Mouse (Mus musculus): ENCODE measurements around the gene Sympk.

The Sympk gene

DNA sequence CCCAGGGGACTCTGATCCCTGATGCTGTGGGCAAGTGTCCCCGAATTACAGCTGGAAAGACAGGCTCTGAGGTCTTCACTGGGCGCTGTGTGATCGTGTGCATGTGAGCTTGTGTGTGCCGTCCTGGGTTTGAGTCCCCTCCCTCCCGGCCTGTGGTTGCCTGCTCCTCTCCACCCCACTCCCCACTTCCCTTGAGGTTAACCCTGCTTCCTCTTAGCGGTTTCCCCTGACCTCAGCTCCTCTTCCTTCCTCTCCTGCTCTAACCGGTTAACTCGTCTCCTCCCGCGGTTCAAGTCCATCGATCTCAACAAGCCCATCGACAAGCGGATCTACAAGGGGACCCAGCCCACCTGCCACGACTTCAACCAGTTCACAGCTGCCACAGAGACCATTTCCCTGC, 53.6 kb downstream of the Sympk start:
- in situ Hi-C loops (cut with MboI; ENCODE audit: unreplicated experiment in 2 of 2) = no loop called here

GRCm38 (mm10) chr7:19078732-19079131, 54.6 kb downstream of the Sympk start:
- in situ Hi-C loops (cut with MboI; ENCODE audit: unreplicated experiment in 2 of 2) = no loop called here

GRCm38 (mm10) chr7:19080451-19080950, 56.3 kb downstream of the Sympk start:
- in situ Hi-C loops (cut with MboI; ENCODE audit: unreplicated experiment in 2 of 2) = no loop called here

DNA sequence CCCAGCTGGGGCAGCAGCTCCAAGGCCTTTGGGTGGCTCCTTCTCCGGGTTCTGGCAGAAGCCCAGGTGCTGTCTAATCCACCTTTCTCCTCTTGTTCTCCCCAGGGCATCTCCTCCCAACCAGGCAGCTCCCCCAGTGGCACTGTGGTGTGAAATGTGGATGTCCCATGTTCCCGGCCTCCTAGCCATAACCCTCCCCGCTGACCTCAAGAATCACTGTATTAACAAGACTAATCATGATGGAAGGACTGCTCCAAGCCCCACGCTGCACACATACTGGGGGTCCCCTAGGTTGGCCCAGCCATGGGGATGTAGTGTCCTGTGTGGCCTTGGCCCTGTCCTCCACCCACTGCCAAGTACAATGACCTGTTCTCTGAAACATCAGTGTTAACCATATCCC, 58.0 kb downstream of the Sympk start:
- in situ Hi-C loops (cut with MboI; ENCODE audit: unreplicated experiment in 2 of 2) = no loop called here

- in situ Hi-C loops (cut with MboI; ENCODE audit: unreplicated experiment in 2 of 2) = no loop called here
Observed at GRCm38 (mm10) chr7:19083096-19083495, 58.9 kb downstream of the Sympk start.

DNA sequence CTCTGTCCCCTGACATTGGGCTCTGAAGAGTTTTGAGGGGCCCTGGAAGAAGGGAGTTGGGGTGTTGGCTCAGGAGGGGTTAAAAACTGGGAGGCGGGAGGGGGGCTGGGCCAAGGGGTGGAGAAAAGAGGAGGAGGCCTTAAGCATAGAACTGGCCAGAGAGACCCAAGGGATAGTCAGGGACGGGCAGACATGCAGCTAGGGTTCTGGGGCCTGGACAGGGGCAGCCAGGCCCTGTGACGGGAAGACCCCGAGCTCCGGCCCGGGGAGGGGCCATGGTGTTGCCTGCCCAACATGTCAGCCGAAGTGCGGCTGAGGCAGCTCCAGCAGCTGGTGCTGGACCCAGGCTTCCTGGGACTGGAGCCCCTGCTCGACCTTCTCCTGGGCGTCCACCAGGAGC, 59.5 kb downstream of the Sympk start, which contains the start of gene Dmpk:
TSS of gene Dmpk (plus strand) at position 149 of the 400 bp plus-strand sequence.
- in situ Hi-C loops (cut with MboI; ENCODE audit: unreplicated experiment in 2 of 2) = no loop called here

GRCm38 (mm10) chr7:19084277-19084771, 60.1 kb downstream of the Sympk start:
- in situ Hi-C loops (cut with MboI; ENCODE audit: unreplicated experiment in 2 of 2) = no loop called here

DNA sequence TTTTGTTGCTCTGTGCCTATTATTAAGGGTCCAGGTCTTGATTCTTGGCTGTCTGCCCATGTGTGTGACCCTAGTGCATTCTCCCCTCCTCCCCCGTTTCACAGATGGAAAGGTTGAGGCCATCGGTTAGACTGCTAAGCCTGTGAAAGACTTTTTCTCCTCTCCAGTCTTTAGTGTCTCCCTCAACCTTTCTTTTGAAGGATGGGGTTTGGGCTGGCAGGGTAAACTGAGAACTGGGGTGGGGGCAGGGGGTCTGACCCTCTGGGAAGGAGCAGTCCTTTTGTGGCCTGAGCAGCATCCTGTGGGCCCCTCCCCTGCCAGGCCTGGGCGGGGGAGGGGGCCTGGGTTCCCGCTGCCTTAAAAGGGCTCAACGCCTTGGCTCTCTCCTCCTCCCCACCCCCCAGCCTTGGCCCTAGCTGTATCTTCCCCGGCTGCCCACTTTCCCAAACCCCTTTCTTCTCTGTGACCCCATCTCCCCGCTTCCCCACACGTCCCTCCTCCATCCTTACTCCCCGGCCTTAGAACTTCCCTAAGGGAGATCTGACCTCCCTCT, 60.8 kb downstream of the Sympk start:
- in situ Hi-C loops (cut with MboI; ENCODE audit: unreplicated experiment in 2 of 2) = loop anchor here in 1 of 2 experiments (5.0 kb wide), 1 partner anchor 188 kb away; no protein-coding TSS in a partner anchor

GRCm38 (mm10) chr7:19085495-19085894, 61.3 kb downstream of the Sympk start:
- in situ Hi-C loops (cut with MboI; ENCODE audit: unreplicated experiment in 2 of 2) = loop anchor here in 1 of 2 experiments (5.0 kb wide), 1 partner anchor 188 kb away; no protein-coding TSS in a partner anchor

DNA sequence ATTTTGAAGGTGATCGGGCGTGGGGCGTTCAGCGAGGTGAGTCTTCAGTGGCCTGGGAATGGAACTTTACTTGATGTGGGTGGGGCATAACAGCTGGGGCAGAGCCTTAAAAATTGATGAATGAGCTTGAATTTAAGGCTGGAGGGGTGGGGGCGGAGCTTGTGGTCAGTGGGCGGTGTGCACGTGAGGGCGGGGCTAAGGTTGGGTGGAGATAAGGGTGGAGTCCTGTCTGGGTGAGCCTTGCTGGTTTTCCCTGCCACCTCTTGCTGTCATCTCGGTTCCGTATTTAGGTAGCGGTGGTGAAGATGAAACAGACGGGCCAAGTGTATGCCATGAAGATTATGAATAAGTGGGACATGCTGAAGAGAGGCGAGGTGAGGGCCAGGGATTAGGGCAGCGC, 61.9 kb downstream of the Sympk start:
- in situ Hi-C loops (cut with MboI; ENCODE audit: unreplicated experiment in 2 of 2) = loop anchor here in 1 of 2 experiments (5.0 kb wide), 1 partner anchor 189 kb away; no protein-coding TSS in a partner anchor

DNA sequence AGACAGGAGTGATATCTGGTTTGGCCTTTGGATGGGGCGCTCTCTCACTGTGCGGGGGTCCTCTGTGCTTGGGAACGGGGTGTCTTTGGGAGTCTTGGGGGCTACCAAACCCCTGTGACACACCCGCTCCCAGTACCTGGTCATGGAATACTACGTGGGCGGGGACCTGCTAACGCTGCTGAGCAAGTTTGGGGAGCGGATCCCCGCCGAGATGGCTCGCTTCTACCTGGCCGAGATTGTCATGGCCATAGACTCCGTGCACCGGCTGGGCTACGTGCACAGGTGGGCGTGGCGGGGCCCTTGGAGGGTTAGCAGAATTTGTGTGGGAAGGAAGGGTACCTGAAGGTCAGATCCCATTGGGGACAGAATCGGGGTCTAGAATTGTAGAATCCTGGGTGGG, 62.6 kb downstream of the Sympk start:
- in situ Hi-C loops (cut with MboI; ENCODE audit: unreplicated experiment in 2 of 2) = loop anchor here in 1 of 2 experiments (5.0 kb wide), 1 partner anchor 189 kb away; no protein-coding TSS in a partner anchor

DNA sequence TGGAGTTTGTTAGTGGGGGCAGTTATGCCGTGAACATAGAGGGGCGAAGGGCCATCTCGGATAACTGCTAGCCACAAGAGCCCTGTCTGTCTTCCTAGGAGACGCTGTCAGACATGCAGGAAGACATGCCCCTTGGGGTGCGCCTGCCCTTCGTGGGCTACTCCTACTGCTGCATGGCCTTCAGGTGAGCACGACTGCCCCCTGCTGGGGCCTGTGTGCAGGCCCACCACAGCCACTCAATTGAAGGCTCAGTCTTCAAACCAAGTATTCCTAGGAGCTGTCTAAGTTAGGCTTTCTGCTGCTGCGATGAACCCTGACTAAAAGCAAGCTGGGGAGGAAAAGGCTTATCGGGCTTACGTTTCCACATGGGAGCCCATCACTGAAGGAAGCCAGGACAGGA, 64.6 kb downstream of the Sympk start:
- in situ Hi-C loops (cut with MboI; ENCODE audit: unreplicated experiment in 2 of 2) = loop anchor here in 1 of 2 experiments (5.0 kb wide), 1 partner anchor 192 kb away; no protein-coding TSS in a partner anchor

- in situ Hi-C loops (cut with MboI; ENCODE audit: unreplicated experiment in 2 of 2) = loop anchor here (5.0 kb wide), 2 partner anchors 85 to 195 kb away; no protein-coding TSS in a partner anchor
Observed at GRCm38 (mm10) chr7:19091913-19092312, 67.7 kb downstream of the Sympk start.

DNA sequence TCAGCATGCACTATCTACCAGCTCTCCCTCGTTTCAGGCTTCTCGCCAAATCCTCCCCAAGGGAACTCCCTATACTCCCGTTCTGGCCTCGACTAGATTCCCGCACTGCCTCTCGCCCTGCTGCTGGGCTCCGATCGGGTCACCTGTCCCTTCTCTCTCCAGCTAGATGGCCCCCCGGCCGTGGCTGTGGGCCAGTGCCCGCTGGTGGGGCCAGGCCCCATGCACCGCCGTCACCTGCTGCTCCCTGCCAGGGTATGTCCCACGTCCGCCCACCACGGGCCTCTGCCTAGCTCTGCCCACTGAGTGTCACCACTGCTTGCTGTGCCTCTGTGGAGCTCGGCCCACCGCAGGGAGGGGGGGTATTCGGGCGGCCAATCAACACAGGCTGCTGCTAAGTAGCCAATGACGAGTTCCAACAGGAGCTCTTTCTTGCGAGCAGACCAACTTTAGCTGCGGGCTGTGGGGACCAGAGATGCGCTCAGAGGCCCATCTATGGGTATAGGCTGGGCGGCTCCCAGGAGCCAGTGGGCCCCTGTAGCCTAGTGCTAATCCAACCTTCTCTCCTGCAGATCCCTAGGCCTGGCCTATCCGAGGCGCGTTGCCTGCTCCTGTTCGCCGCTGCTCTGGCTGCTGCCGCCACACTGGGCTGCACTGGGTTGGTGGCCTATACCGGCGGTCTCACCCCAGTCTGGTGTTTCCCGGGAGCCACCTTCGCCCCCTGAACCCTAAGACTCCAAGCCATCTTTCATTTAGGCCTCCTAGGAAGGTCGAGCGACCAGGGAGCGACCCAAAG, 68.4 kb downstream of the Sympk start:
- in situ Hi-C loops (cut with MboI; ENCODE audit: unreplicated experiment in 2 of 2) = loop anchor here (5.0 kb wide), 2 partner anchors 85 to 195 kb away; no protein-coding TSS in a partner anchor

DNA sequence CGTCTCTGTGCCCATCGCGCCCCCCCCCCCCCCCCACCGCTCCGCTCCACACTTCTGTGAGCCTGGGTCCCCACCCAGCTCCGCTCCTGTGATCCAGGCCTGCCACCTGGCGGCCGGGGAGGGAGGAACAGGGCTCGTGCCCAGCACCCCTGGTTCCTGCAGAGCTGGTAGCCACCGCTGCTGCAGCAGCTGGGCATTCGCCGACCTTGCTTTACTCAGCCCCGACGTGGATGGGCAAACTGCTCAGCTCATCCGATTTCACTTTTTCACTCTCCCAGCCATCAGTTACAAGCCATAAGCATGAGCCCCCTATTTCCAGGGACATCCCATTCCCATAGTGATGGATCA, 69.0 kb downstream of the Sympk start:
- in situ Hi-C loops (cut with MboI; ENCODE audit: unreplicated experiment in 2 of 2) = loop anchor here (5.0 kb wide), 2 partner anchors 86 to 196 kb away; no protein-coding TSS in a partner anchor

GRCm38 (mm10) chr7:19093537-19094385, 69.6 kb downstream of the Sympk start:
- in situ Hi-C loops (cut with MboI; ENCODE audit: unreplicated experiment in 2 of 2) = loop anchor here (5.0 kb wide), 2 partner anchors 86 to 196 kb away; no protein-coding TSS in a partner anchor

GRCm38 (mm10) chr7:19094471-19094825, 70.3 kb downstream of the Sympk start, which contains the start of gene Six5:
Gene Six5, plus strand, starts transcription at chr7:19094594.
- in situ Hi-C loops (cut with MboI; ENCODE audit: unreplicated experiment in 2 of 2) = loop anchor here (5.0 kb wide), 2 partner anchors 87 to 197 kb away; no protein-coding TSS in a partner anchor

GRCm38 (mm10) chr7:19094826-19095750, 70.9 kb downstream of the Sympk start:
- in situ Hi-C loops (cut with MboI; ENCODE audit: unreplicated experiment in 2 of 2) = loop anchor here (5.0 kb wide), 2 partner anchors 88 to 198 kb away; no protein-coding TSS in a partner anchor

GRCm38 (mm10) chr7:19095751-19096110, 71.6 kb downstream of the Sympk start:
- in situ Hi-C loops (cut with MboI; ENCODE audit: unreplicated experiment in 2 of 2) = no loop called here
